Mouse (Mus musculus) embryo, embryonic 11 days (tissue): Measurements from ENCODE around the gene Itgb3.

Experiments used
- DNase-seq: peaks from one replicate; pipeline ENCODE4 v3.0.0-alpha.2; 2015

Gene Itgb3

GRCm38 (mm10) chr11:104661531-104662205 lies 53.9 kb downstream of the Itgb3 start:
- no peak for DNase-seq

- no peak for DNase-seq
Measured at GRCm38 (mm10) chr11:104662573-104662972, 54.8 kb downstream of the Itgb3 start.

- no peak for DNase-seq
Measured at GRCm38 (mm10) chr11:104663241-104663877, 55.6 kb downstream of the Itgb3 start.

- no peak for DNase-seq
Measured at GRCm38 (mm10) chr11:104663878-104664261, 56.1 kb downstream of the Itgb3 start.

GRCm38 (mm10) chr11:104664441-104664840 lies 56.6 kb downstream of the Itgb3 start:
- DNase-seq, result no peak

GRCm38 (mm10) chr11:104667399-104667798 lies 59.6 kb downstream of the Itgb3 start:
- no peak for DNase-seq

- no peak for DNase-seq
Measured at GRCm38 (mm10) chr11:104673412-104673811, 65.6 kb downstream of the Itgb3 start.

GRCm38 (mm10) chr11:104674768-104675167 lies 67.0 kb downstream of the Itgb3 start:
- DNase-seq, result no peak

GRCm38 (mm10) chr11:104685548-104685947 lies 77.7 kb downstream of the Itgb3 start, which contains the start of gene Gm11639:
Gene Gm11639 (plus strand): TSS chr11:104685707.
- DNase-seq, result peak; percentile 35

- DNase-seq, result no peak
Measured at GRCm38 (mm10) chr11:104693235-104693634, 85.4 kb downstream of the Itgb3 start.

- DNase-seq, result no peak
Measured at GRCm38 (mm10) chr11:104704097-104704496, 96.3 kb downstream of the Itgb3 start.

- no peak for DNase-seq
Measured at GRCm38 (mm10) chr11:104707084-104707483, 99.3 kb downstream of the Itgb3 start.
